Mouse (Mus musculus) megakaryocyte-erythroid progenitor cell, adult 5-6 weeks (primary cell): ENCODE data around the gene Trpm5. TPM values are rescaled to one million over a fixed set of nuclear protein-coding genes. Genes with fewer than 3 reads are reported as not detected.

ENCODE experiments used
- ATAC-seq: replicated peaks from 2 replicates; pipeline ENCODE4 v1.8.0; 2016; ENCODE audit warnings: mild to moderate bottlenecking, inconsistent platforms; ENCODE audit not compliant: severe bottlenecking, poor library complexity, low FRiP score, low TSS enrichment
- total RNA-seq, 2 experiments: library from RNA; stranded (forward) in 1 of 2; stranded (reverse) in 1 of 2; fragments of 200-1000, 215-1000 nt in 1 of 2; fragments of >200 nt in 1 of 2; fragmentation: Nextera tagmentation in 1 of 2; gene quantifications; 2 replicates each; pipeline ENCODE4 v1.2.3; 2014 to 2017

Trpm5 gene
- total RNA-seq, 2 experiments from 2014 or later, result 0.13 to 2.3 TPM

GRCm38 (mm10) chr7:143106672-143107465 lies 12.4 kb upstream of the Trpm5 start:
- peak; percentile 10; the same call in 1 of the 2 replicates for ATAC-seq

GRCm38 (mm10) chr7:143106062-143106461 lies 11.6 kb upstream of the Trpm5 start, which contains the start of gene Kcnq1:
Gene Kcnq1, plus strand, starts transcription at chr7:143106362.
- no peak for ATAC-seq

DNA sequence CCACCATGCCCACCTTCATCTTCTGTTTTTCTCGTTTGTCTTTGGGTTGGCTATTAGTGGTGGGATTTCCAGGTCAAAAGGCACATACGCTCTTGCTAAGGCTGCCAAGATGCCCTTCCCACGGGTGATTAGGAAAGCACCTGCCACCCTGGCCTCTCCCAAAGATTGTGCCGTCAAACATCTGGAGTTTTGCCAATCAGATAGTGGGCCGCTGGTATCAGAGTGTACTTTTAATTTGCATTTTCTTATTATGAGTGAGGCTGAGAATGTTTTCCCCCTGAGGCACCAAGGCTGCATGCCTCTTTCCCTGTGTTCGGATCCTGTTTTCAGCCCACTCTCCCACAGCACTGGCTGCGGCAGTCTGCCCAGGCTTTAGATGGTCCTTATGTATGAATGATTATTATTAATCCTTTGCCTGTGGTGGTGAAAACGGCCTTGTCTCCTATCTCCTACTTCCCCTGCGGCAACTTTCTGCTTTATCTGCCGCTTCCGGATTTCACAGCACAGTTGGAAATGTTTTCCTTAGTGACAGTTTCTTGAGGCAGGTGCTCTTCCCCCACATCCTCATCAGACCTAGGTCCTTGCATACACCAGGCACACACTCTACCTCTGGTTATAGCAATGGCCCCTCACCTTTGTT lies 10.9 kb upstream of the Trpm5 start:
- no peak for ATAC-seq

DNA sequence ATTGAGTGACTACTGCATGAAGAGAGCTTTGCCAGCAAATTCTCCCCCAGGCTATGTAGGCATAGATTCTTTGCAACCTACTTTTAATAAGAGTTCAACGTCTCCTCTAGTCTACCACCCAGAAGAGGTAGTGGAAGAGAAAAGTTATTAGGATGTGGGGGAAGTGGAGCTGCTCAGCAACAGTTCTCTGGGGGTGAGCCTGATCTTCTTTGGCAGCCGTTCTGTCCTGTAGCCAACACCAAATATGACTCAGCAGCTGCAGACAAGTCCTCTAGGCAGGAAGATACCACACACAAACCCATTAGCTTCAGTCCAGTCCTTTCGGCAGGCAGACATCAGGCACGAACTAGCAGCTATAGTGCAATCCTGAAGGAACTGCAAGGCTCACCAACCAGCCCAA lies 6.3 kb upstream of the Trpm5 start:
- no peak for ATAC-seq

DNA sequence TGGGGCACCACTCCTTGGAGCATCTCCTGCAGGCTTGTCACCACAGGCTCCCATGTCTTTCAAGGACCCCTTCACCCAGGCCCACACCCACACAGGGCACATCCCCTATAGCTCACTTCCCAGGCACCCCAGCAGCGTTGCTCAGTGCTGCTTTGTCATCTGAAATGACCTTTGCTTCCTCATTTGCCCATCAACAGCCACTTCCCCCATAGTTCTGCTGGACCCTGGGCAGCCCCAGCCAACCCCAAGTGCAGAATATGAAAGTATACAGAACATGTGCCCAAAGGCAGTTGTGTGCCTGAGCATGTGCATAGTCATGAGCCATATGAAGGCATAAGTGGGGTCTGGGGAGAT lies 1.1 kb upstream of the Trpm5 start:
- no peak for ATAC-seq

GRCm38 (mm10) chr7:143093847-143094246 lies 595 bp downstream of the Trpm5 start:
- no peak for ATAC-seq

DNA sequence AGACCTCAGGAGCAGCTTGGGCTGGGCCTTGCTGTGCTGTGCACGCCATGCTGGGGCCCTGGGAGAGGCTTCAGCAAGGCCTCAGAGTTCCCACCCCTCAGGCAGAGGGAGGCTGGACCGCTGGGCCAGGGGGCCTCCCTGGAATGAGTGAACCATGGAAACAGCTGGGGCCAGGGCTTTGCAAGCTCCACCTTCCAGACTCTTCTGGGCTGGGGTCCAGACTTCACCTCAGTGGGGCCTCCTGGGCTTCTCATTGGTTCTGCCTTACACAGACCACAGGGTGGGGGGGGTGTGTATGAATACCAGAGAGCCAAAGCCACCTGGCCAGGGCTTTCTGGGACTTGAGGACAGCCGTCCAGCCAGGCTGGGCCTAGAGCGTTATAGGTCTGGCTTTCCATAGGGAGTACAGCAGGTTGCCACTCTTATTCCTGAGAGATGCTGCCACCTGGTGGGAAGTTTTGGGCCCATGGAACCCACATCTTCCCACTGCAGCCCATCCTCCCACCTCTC lies 7.3 kb downstream of the Trpm5 start:
- ATAC-seq, result no peak

DNA sequence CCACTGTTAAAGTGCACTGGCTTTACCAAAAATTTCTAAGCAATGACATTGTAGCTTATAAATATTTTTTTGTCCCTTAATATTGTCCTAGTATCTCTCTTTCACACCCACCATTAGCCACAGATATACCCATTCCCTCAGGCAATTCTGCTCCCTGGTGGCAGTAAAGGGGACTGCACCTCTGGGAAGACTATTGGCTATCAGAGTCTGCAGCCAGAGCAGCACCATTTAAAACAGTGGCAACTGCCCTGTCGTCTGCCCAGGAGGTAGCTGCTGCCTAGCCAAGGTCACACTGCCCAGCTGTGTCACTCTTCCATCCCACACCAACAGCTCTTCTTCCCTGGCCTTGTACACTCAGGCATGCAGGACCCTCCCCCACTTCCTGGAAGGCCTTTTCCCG lies 8.1 kb downstream of the Trpm5 start:
- peak; percentile 79 for ATAC-seq

DNA sequence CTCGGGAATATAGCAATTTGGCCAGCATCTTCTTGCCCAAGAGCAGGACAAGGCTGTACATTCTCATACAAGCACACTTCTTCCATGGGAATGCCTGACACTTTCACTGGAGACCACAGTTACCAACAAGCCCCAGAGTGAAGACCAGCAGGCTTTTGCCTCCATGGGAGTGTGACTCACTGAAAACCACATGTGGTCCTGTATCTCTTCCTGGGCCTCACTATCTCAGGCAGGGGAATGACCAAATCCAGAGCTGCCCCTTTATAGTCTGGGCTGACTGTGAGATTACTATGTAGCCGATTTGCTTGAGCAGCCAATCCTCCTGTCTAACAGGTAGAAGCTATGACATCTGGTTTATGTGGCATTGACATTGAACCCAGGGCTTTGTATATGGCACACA lies 10.7 kb downstream of the Trpm5 start:
- ATAC-seq, result no peak

DNA sequence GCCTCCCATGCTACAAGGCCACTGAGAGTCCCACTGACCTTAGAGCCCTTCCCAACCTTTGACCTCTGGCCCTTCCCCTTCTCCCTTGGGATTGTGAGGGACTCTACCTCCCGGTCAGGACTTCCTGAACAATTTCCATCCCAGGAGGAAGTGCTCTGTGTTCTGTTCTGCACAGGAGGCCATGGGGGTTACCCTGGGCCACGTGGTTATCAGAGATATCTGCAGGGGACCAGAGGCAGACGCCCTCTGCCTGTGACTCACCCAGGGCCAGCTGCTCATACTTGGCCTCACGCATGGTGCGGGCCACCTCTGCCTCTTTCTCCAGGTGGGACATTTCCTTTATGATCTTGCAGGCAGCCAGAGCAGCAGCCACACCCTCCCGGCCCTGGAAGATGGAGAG lies 12.4 kb downstream of the Trpm5 start:
- ATAC-seq, result 0 out of 2 replicates have a peak, but pooled peaks have one; percentile 27

- ATAC-seq, result no peak
Measured at GRCm38 (mm10) chr7:143077351-143077750, 17.1 kb downstream of the Trpm5 start.

GRCm38 (mm10) chr7:143075394-143075793 lies 19.0 kb downstream of the Trpm5 start:
- ATAC-seq, result no peak

DNA sequence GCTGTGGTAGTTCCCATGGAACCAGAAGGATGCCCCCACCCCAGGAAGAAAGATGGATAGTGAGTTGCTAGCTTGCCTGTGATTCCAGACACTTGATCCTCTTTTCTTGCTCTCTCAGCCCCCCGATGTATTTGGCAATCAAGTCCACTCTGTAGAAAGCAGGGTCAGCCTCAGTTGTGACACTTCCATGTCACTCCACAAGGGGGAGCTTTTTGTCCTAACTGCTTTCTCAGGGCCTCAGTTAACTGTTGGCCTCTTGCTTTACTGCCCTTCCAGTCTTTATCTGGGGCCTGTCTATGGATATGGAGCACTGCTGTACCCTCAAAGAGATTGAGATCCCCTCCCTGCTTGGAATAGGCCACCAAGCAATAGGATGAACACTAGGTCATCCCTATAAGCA lies 21.4 kb downstream of the Trpm5 start:
- no peak for ATAC-seq

- ATAC-seq, result no peak
Measured at GRCm38 (mm10) chr7:143072605-143073004, 21.8 kb downstream of the Trpm5 start.

- ATAC-seq, result no peak
Measured at GRCm38 (mm10) chr7:143070506-143071070, 23.9 kb downstream of the Trpm5 start.

GRCm38 (mm10) chr7:143069751-143070400 lies 24.6 kb downstream of the Trpm5 start:
- peak; percentile 28 for ATAC-seq

GRCm38 (mm10) chr7:143068882-143069591 lies 25.4 kb downstream of the Trpm5 start, which contains the start of gene Tssc4:
Gene Tssc4, plus strand, starts transcription at chr7:143069249.
- peak; percentile 81 for ATAC-seq

GRCm38 (mm10) chr7:143068316-143068881 lies 26.0 kb downstream of the Trpm5 start:
- no peak for ATAC-seq

DNA sequence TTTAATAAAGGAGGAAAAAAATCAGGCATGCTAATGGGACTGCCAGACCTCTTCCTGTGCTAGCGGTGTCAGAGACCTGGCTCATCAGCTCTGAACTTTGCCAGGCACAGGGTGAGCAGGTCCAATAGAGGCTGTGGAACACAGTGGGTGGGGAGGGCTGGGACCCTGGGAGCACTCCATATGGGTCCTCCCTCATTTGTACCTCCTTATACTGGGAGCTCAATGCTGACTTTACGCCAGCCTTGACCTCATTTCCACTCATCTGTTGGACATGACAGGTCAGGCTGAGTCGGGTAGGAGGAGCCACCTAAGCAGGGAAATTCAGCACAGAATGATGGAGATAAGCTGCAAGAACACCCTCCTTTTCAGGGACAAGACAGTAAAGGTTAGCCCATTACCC lies 26.5 kb downstream of the Trpm5 start:
- ATAC-seq, result no peak
